Mouse (Mus musculus) thymus, adult 2 months (tissue): ENCODE results near the gene Pgpep1. TPM values are rescaled to one million over a fixed set of nuclear protein-coding genes. Genes with fewer than 3 reads are reported as not detected.

Experiments
- DNase-seq: peaks from one replicate; pipeline ENCODE4 v3.0.0; 2021
- H3K27ac ChIP-seq: fragments of 200-500 bp; 2 replicates; pipeline ENCODE4 v1.5.1; 2012; ENCODE audit warnings: low read length, control low read depth; ENCODE audit not compliant: control insufficient read depth, insufficient read depth
- H3K27me3 ChIP-seq: fragments of 200-500 bp; 2 replicates; pipeline ENCODE4 v1.6.1; 2012; ENCODE audit warnings: mild to moderate bottlenecking, low read length, moderate library complexity, mixed read lengths; ENCODE audit not compliant: control insufficient read depth, insufficient read depth
- H3K36me3 ChIP-seq: fragments of 200-500 bp; 2 replicates; pipeline ENCODE4 v1.6.1; 2012; ENCODE audit warnings: mild to moderate bottlenecking, low read length, moderate library complexity; ENCODE audit not compliant: control insufficient read depth, insufficient read depth
- H3K4me1 ChIP-seq: fragments of 200-500 bp; replicated peaks from 2 replicates; pipeline ENCODE4 v1.6.1; 2012; ENCODE audit warnings: low read length; ENCODE audit not compliant: control insufficient read depth, insufficient read depth
- H3K4me3 ChIP-seq: fragments of 200-500 bp; 2 replicates; pipeline ENCODE4 v1.5.1; 2012; ENCODE audit warnings: mild to moderate bottlenecking, low read length, control low read depth, moderate library complexity; ENCODE audit not compliant: control insufficient read depth, insufficient read depth
- CTCF ChIP-seq: fragments of 200-500 bp; IDR thresholded peaks from 2 replicates; pipeline ENCODE4 v1.5.1; 2012; ENCODE audit warnings: mild to moderate bottlenecking, control low read depth, low read length, moderate library complexity, borderline replicate concordance; ENCODE audit not compliant: control insufficient read depth, poor library complexity, insufficient read depth; ENCODE audit errors: extremely low read depth
- POLR2A ChIP-seq: fragments of 200-500 bp; IDR thresholded peaks from 2 replicates; pipeline ENCODE4 v1.6.1; 2012; ENCODE audit warnings: mild to moderate bottlenecking, low read length, control low read depth, moderate library complexity; ENCODE audit not compliant: control insufficient read depth, poor library complexity, insufficient read depth; ENCODE audit errors: extremely low read depth
- WGBS: fragments of 180-500 bp; shearing (Covaris S2); methylation state at CpG from one replicate; pipeline ENCODE4 v1.1.7; 2018; 5-methylcytosine and 5-hydroxymethylcytosine counted together
- polyA plus RNA-seq: library from polyadenylated mRNA; depleted of rRNA; stranded (reverse); fragments of >200 nt; gene quantifications from 2 replicates; pipeline ENCODE4 v1.2.3, GENCODE M21; 2012

Pgpep1 gene
- polyA plus RNA-seq, 1 experiment: 40.7 TPM

- Histone ChIP-seq H3K27ac (no peak overlapping the region), H3K36me3 (no peaks in the 10 kb centered on the region), H3K27me3 (no peaks in the 10 kb centered on the region), H3K4me1 (peaks cover 7% of the 10 kb centered on the region), H3K4me3 (peak overlapping the region; percentile 39)
- WGBS: 1% methylated on average over 60 of the region's 60 CpGs
- DNase-seq: peak; percentile 94
- TF ChIP-seq CTCF: peak; percentile 100
- TF ChIP-seq POLR2A: no peak
These were observed 30.3 kb downstream of the Pgpep1 start for GRCm38 (mm10) chr8:70629574-70630531.

- DNase-seq: no peak
- Histone ChIP-seq H3K36me3 (no peaks in the 10 kb centered on the region), H3K4me1 (peaks cover 7% of the 10 kb centered on the region), H3K4me3 (no peak overlapping the region), H3K27me3 (no peaks in the 10 kb centered on the region), H3K27ac (no peak overlapping the region)
- TF ChIP-seq POLR2A (no peak), CTCF (no peak)
- 79% methylated on average over 7 of the region's 7 CpGs for WGBS
These were observed 31.1 kb downstream of the Pgpep1 start for GRCm38 (mm10) chr8:70628986-70629490.

- no peaks in the 10 kb centered on the region for H3K27me3 ChIP-seq
- peaks cover 7% of the 10 kb centered on the region for H3K4me1 ChIP-seq
- no peak overlapping the region for H3K4me3 ChIP-seq
- no peak overlapping the region for H3K27ac ChIP-seq
- TF ChIP-seq CTCF (no peak), POLR2A (no peak)
- no peak for DNase-seq
- WGBS: 91% methylated on average over 5 of the region's 5 CpGs
- H3K36me3 ChIP-seq: no peaks in the 10 kb centered on the region
These were observed 33.1 kb downstream of the Pgpep1 start for GRCm38 (mm10) chr8:70627041-70627440.

- Histone ChIP-seq H3K36me3 (no peaks in the 10 kb centered on the region), H3K27me3 (no peaks in the 10 kb centered on the region), H3K4me1 (peaks cover 2% of the 10 kb centered on the region), H3K27ac (no peak overlapping the region), H3K4me3 (no peak overlapping the region)
- DNase-seq: peak; percentile 52
- no peak for TF ChIP-seq POLR2A
- 0 out of 2 replicates have a peak, but pooled peaks have one; percentile 15 for TF ChIP-seq CTCF
- 26% methylated on average over 5 of the region's 5 CpGs for WGBS
These were observed 35.1 kb downstream of the Pgpep1 start for GRCm38 (mm10) chr8:70625104-70625503.

- Histone ChIP-seq H3K4me1 (peaks cover 2% of the 10 kb centered on the region; the same call in 1 of the 2 replicates), H3K36me3 (no peaks in the 10 kb centered on the region), H3K27ac (no peak overlapping the region), H3K4me3 (no peak overlapping the region), H3K27me3 (no peaks in the 10 kb centered on the region)
- 92% methylated on average over 3 of the region's 3 CpGs for WGBS
- DNase-seq: no peak
- TF ChIP-seq CTCF (no peak), POLR2A (no peak)
These were observed 38.0 kb downstream of the Pgpep1 start for GRCm38 (mm10) chr8:70622220-70622619.

GRCm38 (mm10) chr8:70618888-70619334 lies 41.3 kb downstream of the Pgpep1 start:
- H3K4me3 ChIP-seq: no peak overlapping the region
- peaks cover 8% of the 10 kb centered on the region for H3K4me1 ChIP-seq
- no peaks in the 10 kb centered on the region for H3K36me3 ChIP-seq
- no peaks in the 10 kb centered on the region for H3K27me3 ChIP-seq
- WGBS: 18% methylated on average over 9 of the region's 9 CpGs
- no peak overlapping the region for H3K27ac ChIP-seq
- TF ChIP-seq POLR2A: no peak
- no peak for TF ChIP-seq CTCF
- DNase-seq: no peak

GRCm38 (mm10) chr8:70617985-70618384 lies 42.2 kb downstream of the Pgpep1 start:
- Histone ChIP-seq H3K27me3 (no peaks in the 10 kb centered on the region), H3K36me3 (no peaks in the 10 kb centered on the region), H3K27ac (no peak overlapping the region), H3K4me1 (peaks cover 8% of the 10 kb centered on the region), H3K4me3 (no peak overlapping the region)
- DNase-seq: no peak
- WGBS: 45% methylated on average over 11 of the region's 11 CpGs
- TF ChIP-seq POLR2A (no peak), CTCF (no peak)
